Mouse (Mus musculus): ENCODE measurements at regions not wholly inside any gene's neighbourhood (a gene's known extent, or its start where the extent isn't known, plus 50 kb on each side); places are given as distances from the start of the nearest gene placed in this dataset.
A peak's percentile ranks its signal among the peaks of the same experiment; 100 is the strongest.
"Not testable (repeated sequence)": the region's sequence is repeated elsewhere in the genome, so short reads cannot be mapped to it uniquely, and the experiment has no call there.

DNA sequence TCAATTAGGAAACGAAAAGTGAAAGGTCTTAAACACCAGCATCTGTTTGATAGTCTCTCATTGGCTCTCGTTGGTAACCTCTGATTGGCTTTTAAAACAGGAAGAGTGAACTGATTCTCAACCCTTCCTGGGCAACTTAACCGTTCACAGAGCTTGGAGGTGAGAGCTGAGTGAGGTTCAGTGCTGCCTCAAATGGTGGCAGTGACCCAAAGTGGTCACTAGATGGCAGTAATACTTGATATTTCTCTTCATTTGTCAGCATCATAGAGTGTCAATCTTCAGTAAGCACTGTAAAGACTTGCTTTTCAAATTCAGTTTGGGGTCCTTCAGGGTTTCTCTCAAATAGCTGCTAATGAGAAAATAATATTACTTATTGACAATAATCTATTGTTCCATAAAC is 321.8 kb upstream of the Gdi2 start:
- H3K27ac ChIP-seq; ATAC-seq (ENCODE audit: insufficient number of reproducible peaks, insufficient read depth, low FRiP score, low TSS enrichment, low read depth); H3K4me2 ChIP-seq; H3K9ac ChIP-seq; H3K4me1 ChIP-seq; H3K9me3 ChIP-seq; H3K27me3 ChIP-seq; H3K4me3 ChIP-seq; H3K36me3 ChIP-seq: not testable (repeated sequence)
- WGBS, result 46% methylated on average over 3 of the region's 3 CpGs

DNA sequence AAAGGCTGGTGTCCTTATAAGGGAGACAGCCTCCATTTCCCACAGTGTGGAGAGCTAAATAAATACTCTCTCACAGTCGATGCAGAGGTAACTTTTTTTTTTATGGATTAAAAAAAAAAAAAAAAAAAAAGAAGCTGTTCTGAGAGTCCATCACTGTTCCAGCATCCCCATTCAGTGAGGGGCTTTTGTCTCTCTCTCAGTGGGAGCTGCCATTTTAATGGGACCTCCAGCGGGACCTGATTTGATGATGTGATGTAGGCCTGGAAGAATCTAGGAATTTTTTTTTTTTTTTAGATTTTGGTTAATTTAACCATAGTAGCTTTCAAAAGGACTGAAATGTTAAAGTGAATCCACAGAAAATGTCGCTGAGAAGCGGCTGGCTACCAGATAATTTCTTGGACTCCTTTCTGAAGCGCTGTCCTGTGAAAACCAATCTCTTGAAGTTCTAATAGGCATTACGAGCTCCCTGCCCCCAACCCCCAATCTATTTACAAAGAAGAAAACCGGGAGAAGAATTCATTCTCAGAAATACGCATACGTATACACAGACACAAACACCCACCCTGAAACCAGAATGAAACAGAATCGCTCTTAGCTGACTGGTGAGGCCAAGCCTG is 316.8 kb upstream of the Gdi2 start:
- not testable (repeated sequence) for H3K27me3 ChIP-seq; ATAC-seq (ENCODE audit: insufficient number of reproducible peaks, insufficient read depth, low FRiP score, low TSS enrichment, low read depth); H3K9me3 ChIP-seq; H3K4me2 ChIP-seq; H3K36me3 ChIP-seq; H3K4me3 ChIP-seq; H3K27ac ChIP-seq; H3K4me1 ChIP-seq; H3K9ac ChIP-seq
- 65% methylated on average over 10 of the region's 10 CpGs for WGBS

DNA sequence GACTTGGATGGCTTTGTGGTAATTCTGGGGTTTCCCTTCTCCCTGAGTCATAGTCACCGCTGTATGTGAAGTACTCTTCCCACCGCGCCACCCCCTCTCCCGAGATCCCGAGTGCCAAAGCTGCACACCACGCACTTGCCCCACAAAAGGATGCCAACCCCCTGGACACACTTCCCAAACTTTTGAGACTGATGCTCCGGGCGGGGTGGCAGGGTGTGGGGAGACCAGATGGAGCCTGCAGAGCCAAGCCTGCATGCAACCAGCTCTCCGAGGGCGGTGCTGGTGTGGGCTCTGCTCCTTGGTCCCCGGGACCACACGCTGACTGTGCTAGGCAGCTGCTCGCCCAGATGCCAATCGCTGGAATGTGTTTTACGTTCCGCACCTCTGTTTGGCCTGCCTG is 316.2 kb upstream of the Gdi2 start:
- Histone ChIP-seq H3K4me2 (peak overlapping the region; percentile 24; the same call in 1 of the 2 replicates), H3K4me3 (no peak overlapping the region), H3K27me3 (no peaks in the 10 kb centered on the region), H3K9ac (no peak overlapping the region), H3K9me3 (no peaks in the 10 kb centered on the region), H3K27ac (no peak overlapping the region), H3K36me3 (no peaks in the 10 kb centered on the region), H3K4me1 (no peaks in the 10 kb centered on the region)
- ATAC-seq (ENCODE audit: insufficient number of reproducible peaks, insufficient read depth, low FRiP score, low TSS enrichment, low read depth), result no peak
- 66% methylated on average over 16 of the region's 16 CpGs for WGBS

DNA sequence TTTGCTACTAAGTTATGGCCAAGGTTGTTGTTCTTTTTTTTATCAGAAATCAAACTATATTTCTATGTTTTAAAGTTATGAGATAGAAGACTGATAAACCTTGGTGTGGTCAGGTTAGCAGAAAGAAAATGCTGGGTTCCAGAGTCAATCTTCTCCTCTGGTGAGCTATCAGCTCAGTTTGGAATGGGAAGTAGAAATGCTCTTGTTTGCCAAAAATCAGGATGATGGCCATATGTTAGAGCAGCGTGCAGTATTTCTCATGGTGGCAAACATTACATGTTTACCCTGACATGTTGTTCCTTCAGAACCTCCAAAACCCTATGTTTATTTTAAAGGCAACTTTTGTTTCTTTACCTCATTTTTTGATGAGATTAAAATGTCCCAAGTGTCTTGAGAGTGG is 279.5 kb upstream of the Gdi2 start:
- Histone ChIP-seq H3K9me3 (no peaks in the 10 kb centered on the region), H3K4me3 (no peak overlapping the region), H3K27ac (no peak overlapping the region), H3K27me3 (no peaks in the 10 kb centered on the region), H3K9ac (no peak overlapping the region), H3K4me1 (no peaks in the 10 kb centered on the region), H3K4me2 (no peak overlapping the region), H3K36me3 (no peaks in the 10 kb centered on the region)
- 76% methylated on average over 1 of the region's 1 CpGs for WGBS
- no peak for ATAC-seq (ENCODE audit: insufficient number of reproducible peaks, insufficient read depth, low FRiP score, low TSS enrichment, low read depth)

DNA sequence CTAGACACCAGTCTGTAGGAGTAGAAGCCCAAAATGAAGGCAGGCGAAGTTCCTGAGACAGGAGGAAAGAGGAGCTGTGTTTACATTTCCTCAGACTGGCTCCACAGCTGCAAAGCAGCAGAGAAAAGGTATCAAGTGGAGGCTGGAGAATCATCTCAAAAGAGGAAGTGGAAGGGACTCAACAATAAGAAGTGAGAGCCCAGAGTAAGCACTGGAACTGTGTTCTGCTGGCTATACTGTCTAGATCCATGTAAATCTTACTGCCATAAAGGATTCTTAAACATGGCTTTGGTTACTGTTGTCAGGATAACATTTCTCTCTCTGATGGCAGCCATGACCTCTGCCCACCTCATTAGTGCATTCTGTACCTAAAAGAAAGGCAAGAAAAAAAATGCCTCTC is 261.7 kb upstream of the Gdi2 start:
- ATAC-seq (ENCODE audit: insufficient number of reproducible peaks, insufficient read depth, low FRiP score, low TSS enrichment, low read depth); H3K9me3 ChIP-seq; H3K27ac ChIP-seq; H3K27me3 ChIP-seq; H3K4me3 ChIP-seq; H3K4me1 ChIP-seq; H3K36me3 ChIP-seq; H3K4me2 ChIP-seq; H3K9ac ChIP-seq: not testable (repeated sequence)
- 50% methylated on average over 1 of the region's 1 CpGs for WGBS

All from embryonic facial prominence, embryonic 13.5 days (tissue).